In the genomic region with DNA sequence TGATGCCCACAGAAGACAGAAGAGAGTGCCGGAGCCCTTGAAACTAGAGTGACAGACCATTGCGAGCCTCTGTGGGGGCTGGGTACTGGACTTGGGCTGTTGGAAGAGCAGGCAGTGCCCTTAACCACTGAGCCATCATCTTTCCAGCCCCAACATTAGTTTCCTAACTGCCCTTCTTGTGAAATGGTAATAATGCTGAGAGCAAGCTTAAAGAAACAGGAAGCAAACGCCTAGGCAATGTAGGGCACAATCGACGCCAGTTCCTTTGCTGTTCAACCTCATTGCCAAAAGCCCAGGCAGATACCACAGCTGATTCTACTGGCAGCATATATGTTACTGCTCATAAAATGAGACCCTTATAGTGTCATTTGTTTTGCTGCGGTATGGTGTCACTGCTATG, we compare ENCODE assay signal across 17 mouse cellular contexts. TPM values are rescaled to one million over a fixed set of nuclear protein-coding genes. Genes with fewer than 3 reads are reported as not detected.
"Had no signal": no experiment of that assay in that cellular context is flagged by ENCODE, and none has a peak within 500 bp of the region (broad histone marks: within the 10 kb centered on the region; RNA-seq: fewer than 3 reads in every experiment).

No protein-coding gene starts in this region.

- DNase-seq: liver, embryonic 13.5 days; liver, postnatal 0 days; lung, embryonic 14.5 days; lung, postnatal 10 days; right cerebral cortex, postnatal 14 days; thymus, adult 2 months; thymus, postnatal 36 days had no signal

- ATAC-seq: liver, postnatal 0 days; midbrain, embryonic 13.5 days; midbrain, embryonic 15.5 days had no signal

- H3K27ac ChIP-seq: liver, embryonic 13.5 days; liver, embryonic 15.5 days; macrophage; midbrain, embryonic 13.5 days; midbrain, embryonic 15.5 days; neural tube, embryonic 12.5 days; stomach, embryonic 15.5 days; stomach, postnatal 0 days had no signal

- H3K4me3 ChIP-seq: liver, embryonic 13.5 days; liver, embryonic 15.5 days; megakaryocyte, embryonic 14.5 days; midbrain, embryonic 13.5 days; midbrain, embryonic 15.5 days; neural tube, embryonic 12.5 days; stomach, embryonic 15.5 days had no signal

RNA-seq across cellular contexts. Expression of a gene that starts 7.5 kb away (rescaled TPM):
- total RNA-seq: monocyte, adult 5-6 weeks; neutrophil, adult 5-6 weeks had no signal

RNA-seq across cellular contexts. Expression of a gene that starts 36.4 kb away (rescaled TPM):
- total RNA-seq: monocyte, adult 5-6 weeks; neutrophil, adult 5-6 weeks had no signal
